Comparison of ENCODE assay signal across 10 mouse cellular contexts in the genomic region with DNA sequence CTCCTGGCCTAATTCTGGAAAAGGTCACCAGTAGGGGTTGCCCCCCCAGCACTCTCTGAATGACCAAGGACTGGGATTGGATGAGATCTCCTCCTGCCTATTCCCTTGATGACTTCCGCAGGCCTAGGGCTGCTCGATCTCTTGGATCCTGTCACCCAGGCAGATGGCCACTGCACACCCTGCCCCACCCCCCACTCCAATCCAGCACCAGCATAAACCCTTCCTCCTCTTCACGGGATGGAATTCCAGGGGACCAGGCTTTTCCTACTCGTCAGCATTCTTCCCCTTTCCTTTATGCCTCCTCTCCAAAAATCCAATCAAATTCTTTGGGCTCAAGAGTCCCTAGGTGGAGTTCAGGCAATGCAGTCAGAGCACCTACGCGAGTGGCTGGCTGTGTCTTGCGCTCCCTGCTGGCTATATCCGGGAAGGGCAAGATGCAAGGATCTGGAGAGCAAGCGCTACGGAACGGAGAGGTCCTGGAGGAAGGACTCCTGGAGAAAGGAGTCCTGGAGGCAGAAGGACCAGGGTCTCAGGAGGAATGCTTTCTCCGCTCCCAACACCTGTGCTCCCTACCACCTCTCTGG. TPM values are rescaled to one million over a fixed set of nuclear protein-coding genes. Genes with fewer than 3 reads are reported as not detected.
DNase-seq lines count a peak whose midpoint lies in the region; TF ChIP-seq lines count a peak whose summit lies in the region.
"Had no signal": no experiment of that assay in that cellular context is flagged by ENCODE, and none has a peak within 500 bp of the region (broad histone marks: within the 10 kb centered on the region; RNA-seq: fewer than 3 reads in every experiment).

No protein-coding gene starts in this region.

- no peak overlapping the region for H3K9ac ChIP-seq in liver, adult 2 months (ENCODE audit: low read depth, low read length)
- H3K9ac ChIP-seq: embryonic facial prominence, embryonic 12.5 days; midbrain, embryonic 12.5 days had no signal

- peak; percentile 77 for DNase-seq in urinary bladder, postnatal 14 days (ENCODE audit: low spot score)
- DNase-seq in urinary bladder, postnatal 10 days (ENCODE audit: low spot score) = no peak
- DNase-seq in cerebellum, postnatal 14 days = peak; percentile 85 to 90
- peak; percentile 68 for DNase-seq in gastrocnemius, adult 18-20 months (ENCODE audit: low spot score)
- peak; percentile 54 to 82 for DNase-seq in kidney, adult 8-10 months
- DNase-seq in liver, adult 2 months (ENCODE audit: extremely low read depth, low read depth, low spot score) = peak; percentile 41
- peak; percentile 17 to 53 for DNase-seq in natural killer cell, adult 2 months (ENCODE audit: low spot score in 2 of 2)
- peak; percentile 83 for DNase-seq in testis, postnatal 10 days (ENCODE audit: low spot score)

- no peak for TF ChIP-seq POLR2A in liver, adult 2 months (IDR thresholded peaks at IDR 0.05; ENCODE audit: extremely low read depth, insufficient read depth, low read length)

- peak; percentile 91 for TF ChIP-seq CTCF in liver, adult 2 months (IDR thresholded peaks at IDR 0.05; ENCODE audit: low read depth, low read length)

- H3K4me3 ChIP-seq in liver, adult 2 months (ENCODE audit: insufficient read depth, low read depth, low read length) = no peak overlapping the region
- H3K4me3 ChIP-seq: embryonic facial prominence, embryonic 12.5 days; midbrain, embryonic 12.5 days had no signal

- no peaks in the 10 kb centered on the region for H3K4me1 ChIP-seq in liver, adult 2 months (ENCODE audit: control insufficient read depth, insufficient read depth, low read length)
- H3K4me1 ChIP-seq: embryonic facial prominence, embryonic 12.5 days had no signal

- 13% methylated on average over 12 of the region's 12 CpGs for WGBS in liver, adult 2 months

- no peak overlapping the region for H3K27ac ChIP-seq in liver, adult 2 months (replicated peaks; ENCODE audit: insufficient read depth, low read depth, low read length)
- H3K27ac ChIP-seq: embryonic facial prominence, embryonic 12.5 days; midbrain, embryonic 12.5 days had no signal

- H3K36me3 ChIP-seq in liver, adult 2 months (ENCODE audit: control insufficient read depth, insufficient read depth, low read length) = no peaks in the 10 kb centered on the region
- H3K36me3 ChIP-seq: embryonic facial prominence, embryonic 12.5 days; midbrain, embryonic 12.5 days had no signal

- H3K79me2 ChIP-seq in liver, adult 2 months (ENCODE audit: control insufficient read depth, insufficient read depth, low read length) = no peaks in the 10 kb centered on the region

- no peaks in the 10 kb centered on the region for H3K27me3 ChIP-seq in liver, adult 2 months (ENCODE audit: control insufficient read depth, insufficient read depth, low read length)

RNA-seq across cellular contexts. Expression of gene Hap1, which starts 7.1 kb away (rescaled TPM):
- total RNA-seq in gastrocnemius, adult 18-20 months (2021) = under 1 TPM; 0.26 to 0.53 TPM
- 0.65 and 1.3 TPM in 2 replicates for total RNA-seq in liver, adult 2 months (2014; rRNA removed)
- 0.40 and 1.2 TPM in 2 replicates for polyA plus RNA-seq in liver, adult 2 months (2012; rRNA removed)

RNA-seq across cellular contexts. Expression of gene Gast, which starts 28.9 kb away (rescaled TPM):
- total RNA-seq in gastrocnemius, adult 18-20 months (2021) = not detected
- total RNA-seq in liver, adult 2 months (2014; rRNA removed) = not detected in 2 replicates
- not detected in 2 replicates for polyA plus RNA-seq in liver, adult 2 months (2012; rRNA removed)
- polyA plus RNA-seq: embryonic facial prominence, embryonic 12.5 days had no signal

RNA-seq across cellular contexts. Expression of gene Jup, which starts 34.5 kb away (rescaled TPM):
- total RNA-seq in gastrocnemius, adult 18-20 months (2021) = 10 to 100 TPM; 73.4 to 81.3 TPM
- 18.3 and 27.5 TPM in 2 replicates for total RNA-seq in liver, adult 2 months (2014; rRNA removed)
- polyA plus RNA-seq in liver, adult 2 months (2012; rRNA removed) = 69.5 and 86.0 TPM in 2 replicates

RNA-seq across cellular contexts. Expression of gene Eif1, which starts 43.4 kb away (rescaled TPM):
- total RNA-seq in gastrocnemius, adult 18-20 months (2021) = 1,000 to 10,000 TPM; 1,490 to 1,592 TPM
- 145 and 210 TPM in 2 replicates for total RNA-seq in liver, adult 2 months (2014; rRNA removed)
- polyA plus RNA-seq in liver, adult 2 months (2012; rRNA removed) = 86.6 and 104 TPM in 2 replicates

RNA-seq across cellular contexts. Expression of gene P3h4, which starts 51.6 kb away (rescaled TPM):
- 1 to 10 TPM; 1.6 to 3.2 TPM for total RNA-seq in gastrocnemius, adult 18-20 months (2021)
- 1.2 and 1.5 TPM in 2 replicates for total RNA-seq in liver, adult 2 months (2014; rRNA removed)
- polyA plus RNA-seq in liver, adult 2 months (2012; rRNA removed) = 0.81 and 1.2 TPM in 2 replicates
